Mouse (Mus musculus): ENCODE data around the gene Tcn2. TPM values are rescaled to one million over a fixed set of nuclear protein-coding genes. Genes with fewer than 3 reads are reported as not detected.

Gene Tcn2
- total RNA-seq (2023), result 12.4 TPM

DNA sequence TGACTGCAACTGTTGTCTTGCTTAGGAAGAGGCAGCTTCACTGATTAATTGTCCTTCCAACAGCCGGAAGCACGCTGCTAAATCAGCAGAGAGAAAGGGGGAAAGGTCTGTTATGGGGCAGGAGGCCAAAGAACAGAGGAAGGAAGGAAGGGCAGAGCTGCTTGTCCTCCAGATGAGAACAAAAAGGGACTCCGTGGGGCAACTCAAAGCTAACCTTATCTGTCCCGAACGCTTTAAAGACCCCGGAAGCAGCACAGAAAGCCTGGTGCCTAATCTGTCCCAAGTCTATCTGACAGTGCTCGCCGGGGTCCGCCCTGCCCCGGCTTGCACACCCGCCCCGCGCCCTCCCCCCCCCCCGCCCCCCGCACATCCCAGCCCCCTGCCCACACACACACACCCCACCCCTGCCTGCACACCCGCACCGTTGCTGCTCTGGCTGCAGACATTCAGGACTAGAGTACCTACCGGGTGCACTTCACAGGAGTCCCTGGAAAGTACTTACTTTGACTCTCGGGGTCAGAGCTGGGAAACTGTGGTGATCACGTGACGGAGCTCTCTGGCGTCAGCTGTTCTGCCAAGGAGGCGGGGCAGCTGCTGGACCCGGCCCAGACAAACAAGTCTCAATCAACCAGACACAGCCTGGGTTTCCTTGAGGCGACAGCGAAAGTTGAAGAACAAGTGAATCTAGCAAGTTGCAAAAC lies at the start of gene Tcn2:
TSS of gene Tcn2 (minus strand) at position 649 of the 701 bp plus-strand sequence.

DNA sequence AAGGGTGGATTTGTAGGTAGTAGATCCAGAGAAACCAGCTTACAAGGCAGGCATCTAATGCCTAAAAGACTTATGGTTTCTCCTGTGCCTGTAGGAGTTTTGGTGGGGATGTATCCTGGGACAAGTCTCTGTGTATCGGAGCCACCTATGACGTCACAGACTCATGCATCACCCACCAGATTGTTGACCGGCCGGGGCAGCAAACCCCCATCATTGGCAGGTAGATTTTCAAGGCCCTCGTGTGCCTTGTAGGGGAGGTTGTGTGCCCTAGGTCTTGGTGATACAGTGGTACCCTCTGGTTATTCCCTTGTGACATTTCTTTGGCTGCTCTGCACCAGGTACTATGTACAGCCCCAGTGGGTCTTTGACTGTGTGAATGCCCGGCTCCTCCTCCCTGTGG lies 44.7 kb upstream of the Tcn2 start, which contains the start of gene 4930556J24Rik:
TSS of gene 4930556J24Rik (minus strand) at position 101 of the 400 bp plus-strand sequence.

DNA sequence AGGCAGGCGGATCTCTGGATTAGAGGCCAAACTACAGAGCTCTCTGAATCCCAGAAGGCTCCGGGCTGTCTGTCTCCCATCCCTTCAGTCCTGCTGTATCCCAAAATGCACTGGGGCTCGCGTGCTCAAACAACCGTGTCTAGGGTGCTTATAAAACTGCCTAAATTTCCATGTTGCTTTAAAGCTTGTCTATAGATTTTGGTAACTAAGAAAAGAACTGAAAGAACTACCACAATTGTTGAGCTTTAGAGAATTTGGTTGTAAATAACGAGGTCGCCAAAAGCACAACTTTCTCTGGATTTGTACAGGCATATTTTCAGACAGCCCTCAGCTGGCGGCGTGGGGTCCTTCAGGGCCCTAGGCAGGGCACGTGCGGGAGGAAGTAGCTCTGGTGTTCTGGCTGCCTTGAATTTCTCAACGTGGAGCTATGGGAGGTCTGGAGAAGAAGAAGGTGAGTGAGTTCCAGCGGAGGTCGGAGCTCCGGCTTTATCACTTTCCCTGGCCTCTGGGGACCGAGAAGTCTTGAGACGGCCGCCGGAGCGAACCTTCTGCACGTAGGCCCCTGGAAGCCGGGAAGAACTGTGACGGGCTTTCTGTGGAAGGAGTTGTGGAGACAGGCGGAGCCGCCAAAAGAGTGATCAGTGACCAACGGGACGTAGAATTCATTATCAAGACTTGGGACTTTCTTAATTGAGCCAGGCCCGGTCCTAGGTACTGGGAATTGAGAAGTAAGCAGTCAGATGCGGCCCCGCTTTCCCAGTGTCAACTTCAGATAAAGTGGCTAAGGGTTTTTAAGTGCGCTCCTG lies 31.9 kb upstream of the Tcn2 start, which contains the start of gene Pes1:
TSS of gene Pes1 (plus strand) at position 366 of the 806 bp plus-strand sequence.

GRCm38 (mm10) chr11:3914109-3914840 lies 17.7 kb downstream of the Tcn2 start, which contains the start of gene Slc35e4:
Gene Slc35e4 (minus strand): TSS chr11:3914664.

GRCm38 (mm10) chr11:3894406-3895281 lies 37.3 kb downstream of the Tcn2 start, which contains the start of the genes 4921536K21Rik and Dusp18:
Gene 4921536K21Rik (minus strand): TSS chr11:3895098.
Gene Dusp18 (plus strand): TSS chr11:3895240.

Other genes starting within 250 kb of the Tcn2 start
- gene Osbp2, start 68.3 kb downstream of the Tcn2 start, total RNA-seq (2023), result not detected
- 0.35 TPM for gene 4921536K21Rik, start 37.1 kb downstream of the Tcn2 start, total RNA-seq (2023)
- 4.0 TPM for gene Dusp18, start 36.9 kb downstream of the Tcn2 start, total RNA-seq (2023)
- 3.3 TPM for gene Slc35e4, start 17.5 kb downstream of the Tcn2 start, total RNA-seq (2023)
- gene Pes1, start 31.8 kb upstream of the Tcn2 start, total RNA-seq (2023), result 64.9 TPM
- not detected for gene 4930556J24Rik, start 44.6 kb upstream of the Tcn2 start, total RNA-seq (2023)
- gene Gal3st1, start 51.5 kb upstream of the Tcn2 start, total RNA-seq (2023), result not detected
- not detected for gene Sec14l4, start 99.3 kb upstream of the Tcn2 start, total RNA-seq (2023)
- not detected for gene Sec14l3, start 132.7 kb upstream of the Tcn2 start, total RNA-seq (2023)
- not detected for gene Mtfp1, start 163.3 kb upstream of the Tcn2 start, total RNA-seq (2023)
- 1.0 TPM for gene Sec14l2, start 191.3 kb upstream of the Tcn2 start, total RNA-seq (2023)
- 29.4 TPM for gene Rnf215, start 203.0 kb upstream of the Tcn2 start, total RNA-seq (2023)
- gene Ccdc157, start 228.1 kb upstream of the Tcn2 start, total RNA-seq (2023), result 8.5 TPM
- 50.1 TPM for gene Sf3a1, start 228.2 kb upstream of the Tcn2 start, total RNA-seq (2023)